Mouse (Mus musculus): Measurements from ENCODE around the gene Tmem51. TPM values are rescaled to one million over a fixed set of nuclear protein-coding genes. Genes with fewer than 3 reads are reported as not detected.
"Not testable (repeated sequence)": the region's sequence is repeated elsewhere in the genome, so short reads cannot be mapped to it uniquely, and the experiment has no call there.

Tmem51 gene
- polyA plus RNA-seq, 1 experiment from 2014 or later = 5.1 TPM

- Histone ChIP-seq H3K27me3 (ENCODE audit: control insufficient read depth, insufficient read depth, low read length) (no peaks in the 10 kb centered on the region), H3K9ac (ENCODE audit: low read length) (no peak overlapping the region), H3K4me3 (ENCODE audit: low read depth, low read length) (no peak overlapping the region), H3K4me1 (ENCODE audit: control insufficient read depth, insufficient read depth, low read length) (0 out of 2 replicates have a peak, but pooled peaks cover 6% of the 10 kb centered on the region), H3K36me3 (ENCODE audit: control insufficient read depth, insufficient read depth, low read length) (no peaks in the 10 kb centered on the region), H3K9me3 (ENCODE audit: control insufficient read depth, low read length) (no peaks in the 10 kb centered on the region), H3K4me2 (ENCODE audit: low read depth) (no peak overlapping the region), H3K27ac (ENCODE audit: low read depth, low read length) (no peak overlapping the region)
- WGBS = 85% methylated on average over 22 of the region's 22 CpGs
- DNase-seq (ENCODE audit: low spot score) (no peak), ATAC-seq (ENCODE audit: insufficient read depth, low FRiP score, low TSS enrichment) (no peak)
These were observed 26.4 kb downstream of the Tmem51 start for GRCm38 (mm10) chr4:142057529-142058216.

- 83% methylated on average over 8 of the region's 8 CpGs for WGBS
- Histone ChIP-seq H3K4me2 (ENCODE audit: low read depth) (no peak overlapping the region), H3K4me3 (ENCODE audit: low read depth, low read length) (no peak overlapping the region), H3K27ac (ENCODE audit: low read depth, low read length) (no peak overlapping the region), H3K9me3 (ENCODE audit: control insufficient read depth, low read length) (no peaks in the 10 kb centered on the region), H3K36me3 (ENCODE audit: control insufficient read depth, insufficient read depth, low read length) (no peaks in the 10 kb centered on the region), H3K27me3 (ENCODE audit: control insufficient read depth, insufficient read depth, low read length) (no peaks in the 10 kb centered on the region), H3K4me1 (ENCODE audit: control insufficient read depth, insufficient read depth, low read length) (no peaks in the 10 kb centered on the region), H3K9ac (ENCODE audit: low read length) (no peak overlapping the region)
- DNase-seq (ENCODE audit: low spot score) (no peak), ATAC-seq (ENCODE audit: insufficient read depth, low FRiP score, low TSS enrichment) (no peak)
These were observed 28.5 kb downstream of the Tmem51 start for GRCm38 (mm10) chr4:142055600-142055999.

GRCm38 (mm10) chr4:142054580-142054979, 29.5 kb downstream of the Tmem51 start:
- Histone ChIP-seq H3K27ac (ENCODE audit: low read depth, low read length) (no peak overlapping the region), H3K9me3 (ENCODE audit: control insufficient read depth, low read length) (no peaks in the 10 kb centered on the region), H3K4me2 (ENCODE audit: low read depth) (no peak overlapping the region), H3K36me3 (ENCODE audit: control insufficient read depth, insufficient read depth, low read length) (no peaks in the 10 kb centered on the region), H3K4me3 (ENCODE audit: low read depth, low read length) (no peak overlapping the region), H3K4me1 (ENCODE audit: control insufficient read depth, insufficient read depth, low read length) (no peaks in the 10 kb centered on the region), H3K27me3 (ENCODE audit: control insufficient read depth, insufficient read depth, low read length) (no peaks in the 10 kb centered on the region), H3K9ac (ENCODE audit: low read length) (no peak overlapping the region)
- no peak for DNase-seq (ENCODE audit: low spot score)
- ATAC-seq (ENCODE audit: insufficient read depth, low FRiP score, low TSS enrichment) = no peak
- WGBS = 86% methylated on average over 11 of the region's 11 CpGs

- 60% methylated on average over 9 of the region's 9 CpGs for WGBS
These were observed 30.2 kb downstream of the Tmem51 start for GRCm38 (mm10) chr4:142053661-142054448.

GRCm38 (mm10) chr4:142053261-142053660, 30.8 kb downstream of the Tmem51 start:
- H3K9ac ChIP-seq (ENCODE audit: low read length) = no peak overlapping the region
- no peak for ATAC-seq (ENCODE audit: insufficient read depth, low FRiP score, low TSS enrichment)
- WGBS = 67% methylated on average over 4 of the region's 4 CpGs

More at GRCm38 (mm10) chr4:142053661-142054448, 30.2 kb downstream of the Tmem51 start:
- DNase-seq (ENCODE audit: low spot score) (no peak), ATAC-seq (ENCODE audit: insufficient read depth, low FRiP score, low TSS enrichment) (no peak)
- H3K9ac ChIP-seq (ENCODE audit: low read length) = no peak overlapping the region
- H3K9me3 ChIP-seq (ENCODE audit: control insufficient read depth, low read length) = no peaks in the 10 kb centered on the region
- H3K27me3 ChIP-seq (ENCODE audit: control insufficient read depth, insufficient read depth, low read length) = no peaks in the 10 kb centered on the region
- no peaks in the 10 kb centered on the region for H3K4me1 ChIP-seq (ENCODE audit: control insufficient read depth, insufficient read depth, low read length)
- H3K36me3 ChIP-seq (ENCODE audit: control insufficient read depth, insufficient read depth, low read length) = no peaks in the 10 kb centered on the region
- H3K4me3 ChIP-seq (ENCODE audit: low read depth, low read length) = no peak overlapping the region
- H3K27ac ChIP-seq (ENCODE audit: low read depth, low read length) = no peak overlapping the region
- H3K4me2 ChIP-seq (ENCODE audit: low read depth) = no peak overlapping the region

GRCm38 (mm10) chr4:142052391-142053132, 31.5 kb downstream of the Tmem51 start:
- H3K9me3 ChIP-seq (ENCODE audit: control insufficient read depth, low read length) = no peaks in the 10 kb centered on the region
- H3K4me3 ChIP-seq (ENCODE audit: low read depth, low read length) = no peak overlapping the region
- no peaks in the 10 kb centered on the region for H3K4me1 ChIP-seq (ENCODE audit: control insufficient read depth, insufficient read depth, low read length)
- H3K27ac ChIP-seq (ENCODE audit: low read depth, low read length) = no peak overlapping the region
- H3K36me3 ChIP-seq (ENCODE audit: control insufficient read depth, insufficient read depth, low read length) = no peaks in the 10 kb centered on the region
- WGBS = 52% methylated on average over 22 of the region's 22 CpGs
- H3K4me2 ChIP-seq (ENCODE audit: low read depth) = no peak overlapping the region
- H3K9ac ChIP-seq (ENCODE audit: low read length) = no peak overlapping the region
- DNase-seq (ENCODE audit: low spot score) (no peak), ATAC-seq (ENCODE audit: insufficient read depth, low FRiP score, low TSS enrichment) (no peak)
- no peaks in the 10 kb centered on the region for H3K27me3 ChIP-seq (ENCODE audit: control insufficient read depth, insufficient read depth, low read length)

More at GRCm38 (mm10) chr4:142053261-142053660, 30.8 kb downstream of the Tmem51 start:
- Histone ChIP-seq H3K9me3 (ENCODE audit: control insufficient read depth, low read length) (no peaks in the 10 kb centered on the region), H3K4me2 (ENCODE audit: low read depth) (no peak overlapping the region), H3K4me3 (ENCODE audit: low read depth, low read length) (no peak overlapping the region), H3K4me1 (ENCODE audit: control insufficient read depth, insufficient read depth, low read length) (no peaks in the 10 kb centered on the region), H3K27me3 (ENCODE audit: control insufficient read depth, insufficient read depth, low read length) (no peaks in the 10 kb centered on the region), H3K36me3 (ENCODE audit: control insufficient read depth, insufficient read depth, low read length) (no peaks in the 10 kb centered on the region), H3K27ac (ENCODE audit: low read depth, low read length) (no peak overlapping the region)
- DNase-seq (ENCODE audit: low spot score) = no peak

- H3K4me2 ChIP-seq (ENCODE audit: low read depth); H3K9me3 ChIP-seq (ENCODE audit: control insufficient read depth, low read length); H3K27ac ChIP-seq (ENCODE audit: low read depth, low read length); H3K4me1 ChIP-seq (ENCODE audit: control insufficient read depth, insufficient read depth, low read length); H3K9ac ChIP-seq (ENCODE audit: low read length); H3K4me3 ChIP-seq (ENCODE audit: low read depth, low read length); DNase-seq (ENCODE audit: low spot score); ATAC-seq (ENCODE audit: insufficient read depth, low FRiP score, low TSS enrichment); H3K27me3 ChIP-seq (ENCODE audit: control insufficient read depth, insufficient read depth, low read length); H3K36me3 ChIP-seq (ENCODE audit: control insufficient read depth, insufficient read depth, low read length): not testable (repeated sequence)
- WGBS = 91% methylated on average over 6 of the region's 6 CpGs
These were observed 32.2 kb downstream of the Tmem51 start for GRCm38 (mm10) chr4:142051883-142052282.

- DNase-seq (ENCODE audit: low spot score) (no peak), ATAC-seq (ENCODE audit: insufficient read depth, low FRiP score, low TSS enrichment) (no peak)
- Histone ChIP-seq H3K9ac (ENCODE audit: low read length) (no peak overlapping the region), H3K27me3 (ENCODE audit: control insufficient read depth, insufficient read depth, low read length) (no peaks in the 10 kb centered on the region), H3K4me1 (ENCODE audit: control insufficient read depth, insufficient read depth, low read length) (no peaks in the 10 kb centered on the region), H3K27ac (ENCODE audit: low read depth, low read length) (no peak overlapping the region), H3K9me3 (ENCODE audit: control insufficient read depth, low read length) (no peaks in the 10 kb centered on the region), H3K36me3 (ENCODE audit: control insufficient read depth, insufficient read depth, low read length) (no peaks in the 10 kb centered on the region), H3K4me3 (ENCODE audit: low read depth, low read length) (no peak overlapping the region), H3K4me2 (ENCODE audit: low read depth) (no peak overlapping the region)
- WGBS = 94% methylated on average over 5 of the region's 5 CpGs
These were observed 34.1 kb downstream of the Tmem51 start for GRCm38 (mm10) chr4:142049963-142050362.
